Mouse (Mus musculus) adrenal gland, postnatal 4 days (tissue): ENCODE results near the gene Ccdc57. TPM values are rescaled to one million over a fixed set of nuclear protein-coding genes. Genes with fewer than 3 reads are reported as not detected.
"Not testable (repeated sequence)": the region's sequence is repeated elsewhere in the genome, so short reads cannot be mapped to it uniquely, and the experiment has no call there.

ENCODE experiments used
- DNase-seq, 2 experiments: peaks; one replicate each; pipeline ENCODE4 v3.0.0; 2021 to 2022; ENCODE audit warnings: low spot score in 2 of 2, mixed read lengths in 2 of 2
- total RNA-seq, 2 experiments: library from RNA; stranded (reverse); gene quantifications; 2 replicates each; pipeline ENCODE4 v1.2.3; 2021

Ccdc57 gene
- total RNA-seq, 2 experiments from 2014 or later = 14.3 to 14.4 TPM

DNA sequence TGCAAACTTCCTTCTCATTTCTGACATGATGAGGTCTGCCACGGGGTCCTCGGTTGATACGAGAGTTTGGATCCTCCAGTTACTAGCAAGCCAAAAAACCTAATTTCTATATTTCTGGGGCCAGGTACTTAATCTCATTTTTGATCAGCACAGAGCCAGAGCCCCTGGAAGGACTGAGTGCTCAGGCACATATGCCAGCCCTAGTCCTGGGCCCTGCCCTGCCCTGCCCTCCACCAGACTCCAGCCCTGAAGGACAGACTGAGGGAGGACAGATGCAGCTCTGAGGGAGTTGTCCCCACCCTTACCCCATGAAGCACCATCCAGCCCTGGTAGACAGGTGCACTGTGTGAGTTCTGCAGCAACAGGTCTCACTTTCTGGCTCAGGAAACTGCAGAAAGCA, 28.1 kb downstream of the Ccdc57 start:
- DNase-seq = no peak

DNA sequence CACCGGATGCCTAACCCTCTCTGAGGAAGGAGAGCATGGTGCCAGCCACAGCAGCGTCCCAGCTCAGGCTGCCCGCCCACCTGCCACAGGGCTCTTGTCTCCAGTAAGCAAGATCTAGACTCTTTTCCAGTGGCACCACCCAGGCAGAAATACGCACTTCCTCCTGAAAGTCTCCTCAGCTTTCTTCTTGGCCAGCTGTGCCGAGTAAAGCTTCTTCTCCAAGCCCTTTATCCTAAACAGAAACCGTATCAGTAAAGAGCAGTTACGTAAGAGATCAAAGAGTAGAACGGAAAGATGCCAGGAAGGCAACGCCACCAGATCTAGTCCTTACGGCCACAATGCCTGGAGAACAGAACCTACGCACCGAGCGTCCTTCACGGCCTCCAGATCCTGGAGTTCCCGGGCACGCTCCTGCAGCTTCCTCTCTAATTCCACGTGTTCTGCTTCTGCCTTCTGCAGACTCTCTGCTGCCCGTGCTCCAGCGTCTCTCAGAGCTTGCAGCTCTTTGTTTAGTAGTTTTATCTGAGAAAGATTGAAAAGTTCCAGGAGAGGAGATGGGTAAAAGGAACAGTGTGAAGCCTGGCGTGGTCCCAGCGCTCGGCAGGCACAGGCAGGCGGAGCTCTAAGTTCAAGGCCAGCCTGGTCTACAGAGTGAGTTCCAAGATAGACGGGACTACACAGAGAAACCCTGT, 29.4 kb downstream of the Ccdc57 start:
- DNase-seq = no peak

DNA sequence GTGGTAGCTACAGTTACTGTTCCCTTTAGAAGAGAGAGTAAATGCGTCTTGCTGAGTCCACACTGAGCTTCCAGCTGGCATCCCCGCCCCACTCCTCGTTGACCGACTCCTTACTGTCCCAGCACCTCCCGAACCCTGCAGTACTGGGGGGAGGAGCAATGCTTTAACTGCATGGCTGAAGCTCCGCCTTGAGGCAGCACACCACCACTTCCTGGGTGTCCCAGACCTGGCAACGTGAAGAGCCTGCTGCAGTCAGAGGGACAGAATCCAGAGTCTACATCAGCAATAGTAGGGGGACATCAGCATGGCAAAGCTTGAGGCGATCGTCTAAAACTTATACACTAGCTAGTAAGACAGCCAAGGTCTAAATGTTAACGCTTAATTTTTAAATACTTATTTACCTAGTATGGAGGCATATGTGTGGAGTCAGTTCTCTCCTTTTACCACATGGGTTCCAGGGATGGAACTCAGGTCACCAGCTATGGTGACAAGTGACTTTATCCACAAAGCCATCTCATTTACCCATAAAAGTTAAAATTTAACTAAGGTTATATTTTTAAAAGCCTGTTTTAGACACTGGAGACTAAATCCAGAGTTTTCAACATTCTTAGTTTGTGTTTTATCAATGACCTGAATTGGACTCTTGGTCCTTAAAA, 30.1 kb downstream of the Ccdc57 start:
- DNase-seq = no peak

DNA sequence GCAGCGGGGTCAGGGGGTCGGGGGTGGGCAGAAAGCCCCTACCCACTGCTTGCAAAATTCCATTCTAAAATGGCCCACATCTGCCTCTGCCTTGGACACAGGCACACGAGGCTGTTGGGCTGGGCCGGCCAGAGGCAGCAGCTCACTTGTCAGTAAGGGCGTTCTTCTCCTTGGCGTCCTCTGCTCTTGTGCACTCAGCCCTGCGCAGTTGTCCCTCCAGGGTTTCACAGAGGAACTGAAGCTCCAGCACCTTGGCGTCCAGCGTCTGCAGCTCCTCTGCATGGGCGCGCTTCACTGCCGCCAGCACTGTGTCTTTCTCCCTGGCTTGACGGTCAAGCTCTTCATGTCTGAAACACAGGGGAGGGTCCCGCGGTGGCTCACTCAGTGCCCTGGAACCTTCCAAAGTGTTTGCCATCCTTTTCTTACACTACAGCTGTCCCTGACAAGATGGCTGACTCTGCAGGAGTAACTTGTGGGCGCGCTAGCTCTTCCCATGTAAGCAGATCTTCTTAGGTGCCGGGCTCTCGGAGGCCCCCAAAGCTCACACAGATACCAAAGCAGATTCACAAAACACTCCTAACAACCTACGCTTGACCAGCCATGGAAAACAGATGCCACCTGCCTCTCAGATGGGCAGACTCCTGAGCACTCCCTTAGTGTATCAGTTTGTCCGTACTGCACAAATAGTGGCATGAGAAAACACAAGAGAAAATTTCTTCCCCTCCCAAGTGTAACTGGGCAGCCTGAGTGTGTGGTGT, 30.8 kb downstream of the Ccdc57 start:
- no peak for DNase-seq

DNA sequence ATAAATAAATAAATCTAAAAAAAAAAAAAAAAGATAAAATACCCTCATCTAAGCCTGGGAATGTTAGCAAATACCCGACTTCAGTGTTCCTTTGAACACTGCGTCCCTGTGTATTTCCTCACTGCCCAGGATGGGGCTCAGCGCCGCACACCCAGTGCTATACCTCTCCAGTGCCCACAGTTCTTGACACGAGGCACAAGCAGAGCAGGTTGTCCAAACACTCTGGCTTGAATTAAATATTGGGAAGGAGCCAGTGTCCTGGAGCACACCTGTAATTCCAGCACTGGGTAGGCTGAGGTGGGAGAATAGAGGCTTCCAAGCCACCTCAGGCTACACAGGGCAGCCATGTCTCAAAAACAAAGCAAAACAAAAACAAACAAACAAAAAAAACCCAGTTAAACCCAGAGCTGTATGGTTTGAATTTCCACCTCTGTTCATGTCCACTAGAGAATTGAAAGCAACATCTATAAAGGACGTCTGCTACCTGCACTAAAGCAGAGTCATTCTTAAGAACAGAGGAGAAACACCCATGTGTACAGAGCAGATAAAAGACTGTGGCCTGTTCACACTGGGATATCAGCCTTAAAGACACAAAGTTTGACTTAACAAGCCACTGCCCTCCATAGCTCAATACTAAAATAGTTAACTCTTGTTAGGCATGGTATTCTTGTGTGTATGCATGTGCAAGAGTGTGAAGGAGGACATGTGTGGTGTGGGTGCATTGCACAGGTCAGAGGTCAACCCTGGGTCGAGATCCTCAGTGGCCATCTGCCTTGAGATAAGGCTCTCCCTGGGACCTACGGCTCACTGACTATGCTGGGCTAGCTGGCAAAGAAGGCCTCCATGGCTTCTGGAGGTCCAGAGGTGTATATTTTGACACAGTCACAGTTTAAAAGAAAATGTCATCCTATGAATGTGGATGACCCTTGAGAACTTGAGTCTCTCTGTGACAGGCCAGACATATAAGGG, 32.1 kb downstream of the Ccdc57 start:
- DNase-seq = no peak

DNA sequence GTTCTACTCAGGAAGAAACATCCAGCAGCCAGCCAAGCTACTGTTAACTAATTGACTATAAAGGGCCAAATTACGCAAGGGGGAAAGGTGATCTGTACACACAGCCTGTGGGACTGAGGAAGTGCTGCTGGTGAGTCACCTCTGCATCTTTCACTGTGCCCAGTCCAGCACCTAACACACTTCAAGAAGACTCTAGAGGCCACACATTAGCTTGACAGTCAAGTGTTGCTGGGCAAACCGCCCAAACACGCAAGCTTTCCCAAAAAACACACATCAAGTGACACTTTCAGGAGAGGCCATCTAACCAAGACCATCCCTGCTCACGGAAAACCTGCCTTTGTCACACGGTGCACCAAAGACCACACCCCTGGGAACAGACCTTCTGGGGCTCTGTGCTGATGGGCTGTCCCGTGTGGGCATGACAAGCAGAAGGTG, 34.5 kb downstream of the Ccdc57 start:
- no peak for DNase-seq

DNA sequence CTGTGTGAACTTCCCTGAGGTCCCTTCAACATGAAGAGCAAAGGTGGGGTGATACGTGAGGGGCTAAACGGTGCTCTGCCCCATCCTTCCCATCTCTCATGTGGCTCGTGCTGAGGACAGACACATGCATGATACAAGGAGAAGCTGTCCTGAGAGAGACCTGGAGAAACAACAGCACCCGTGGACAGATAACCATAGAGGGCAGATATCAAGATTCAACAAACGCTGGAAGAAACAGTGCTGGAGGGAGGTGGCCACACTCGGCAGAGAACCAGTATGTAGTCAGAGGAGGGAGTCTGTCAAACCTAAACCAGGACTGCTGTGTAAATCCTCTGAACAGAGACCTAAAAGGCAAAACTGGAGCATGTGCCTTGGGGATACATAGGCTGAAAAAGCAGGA, 37.2 kb downstream of the Ccdc57 start:
- no peak for DNase-seq

DNA sequence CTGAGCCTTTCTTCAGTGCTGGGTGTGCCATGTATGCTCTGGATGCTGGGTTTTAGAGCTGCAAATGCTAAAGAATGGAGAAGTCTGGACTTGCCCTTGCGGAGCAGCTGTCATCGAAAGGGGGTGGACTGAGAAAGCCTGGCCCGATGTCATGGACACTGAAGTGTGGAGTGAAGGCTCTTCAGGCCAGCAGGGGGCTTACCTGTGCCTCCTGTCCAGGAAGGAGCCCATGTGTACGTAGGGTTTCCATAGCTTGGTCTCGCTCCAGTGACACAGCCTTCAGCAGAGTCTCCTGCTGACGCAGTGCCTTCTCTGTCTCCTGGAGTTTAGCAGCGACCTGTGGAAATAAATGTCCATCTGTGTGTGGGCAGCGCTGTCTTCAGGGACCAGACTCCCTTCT, 38.3 kb downstream of the Ccdc57 start:
- DNase-seq = no peak

DNA sequence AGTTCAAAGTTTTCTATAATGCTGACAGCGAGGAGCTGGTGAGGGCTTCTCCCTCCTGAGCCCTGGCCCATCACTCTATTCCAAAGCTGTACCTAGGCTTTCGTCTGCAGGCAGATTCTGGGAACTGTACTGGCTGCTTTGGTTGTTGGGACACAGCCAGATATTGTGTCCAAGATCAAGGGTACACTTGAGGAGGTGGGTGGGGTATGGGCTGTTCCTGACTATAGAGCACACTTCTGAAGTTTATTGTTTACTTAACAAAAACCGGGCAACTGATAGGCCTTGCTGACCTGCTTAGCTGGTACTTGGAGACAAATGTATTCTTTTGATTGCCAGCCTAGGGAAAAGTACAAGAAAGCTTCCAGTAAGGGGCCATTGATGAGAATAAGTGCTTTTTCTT, 43.5 kb downstream of the Ccdc57 start:
- DNase-seq = no peak

DNA sequence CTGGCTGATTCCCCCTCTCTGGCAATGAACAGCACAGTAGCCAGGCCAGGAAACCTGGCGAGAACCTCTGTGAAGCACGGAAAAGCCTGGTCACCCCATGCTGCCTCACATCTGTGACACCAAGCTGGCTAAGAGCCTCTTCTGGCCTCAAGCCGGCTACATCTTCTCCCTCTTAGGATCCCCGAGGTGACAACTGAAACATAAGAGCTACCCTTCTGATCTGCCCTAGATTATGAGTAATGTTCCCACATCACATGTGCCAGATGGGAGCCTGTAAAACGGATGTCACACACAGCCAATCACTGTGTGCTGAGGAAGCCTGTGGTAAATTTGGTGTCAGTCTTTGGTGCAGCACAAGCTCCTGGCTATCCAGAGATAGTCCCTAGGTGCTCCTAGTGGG, 44.0 kb downstream of the Ccdc57 start:
- DNase-seq = no peak

DNA sequence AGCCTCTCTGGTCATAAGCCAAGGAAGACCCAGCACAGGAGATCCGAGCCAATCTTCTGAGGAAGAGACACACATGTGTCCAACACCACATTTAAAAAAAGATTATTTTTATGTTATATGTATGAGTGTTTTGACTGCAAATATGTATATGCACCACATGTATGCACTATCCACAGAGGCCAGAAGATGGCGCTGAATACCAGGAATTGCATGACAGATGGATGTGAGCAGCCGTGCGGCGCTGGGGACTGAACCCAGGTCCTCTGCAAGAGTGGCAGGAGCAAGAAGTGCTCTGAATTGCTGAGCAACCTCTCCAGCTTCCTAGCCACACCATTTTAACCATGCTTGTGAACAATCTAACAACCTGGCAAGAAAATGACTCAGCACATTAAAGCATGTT, 45.2 kb downstream of the Ccdc57 start:
- no peak for DNase-seq

DNA sequence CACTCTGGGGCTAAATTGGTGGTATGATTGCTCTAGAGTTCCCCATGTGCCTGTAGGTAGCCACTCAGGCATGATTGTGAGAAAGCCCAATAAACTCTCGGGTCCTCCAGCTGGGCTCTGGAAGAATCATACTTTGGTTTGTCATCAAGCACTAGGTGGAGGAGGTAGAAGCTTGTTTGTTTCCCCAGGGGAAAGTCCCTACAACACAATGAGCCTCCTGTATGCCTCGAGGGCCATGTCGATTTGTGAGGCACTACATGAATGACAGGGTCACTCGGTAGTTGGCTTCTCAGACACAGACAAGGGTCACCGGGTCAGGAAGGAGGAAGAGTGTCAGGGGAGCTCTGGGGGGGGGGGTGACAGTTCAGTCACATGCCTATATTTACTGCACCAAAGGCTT, 46.2 kb downstream of the Ccdc57 start:
- DNase-seq = no peak

DNA sequence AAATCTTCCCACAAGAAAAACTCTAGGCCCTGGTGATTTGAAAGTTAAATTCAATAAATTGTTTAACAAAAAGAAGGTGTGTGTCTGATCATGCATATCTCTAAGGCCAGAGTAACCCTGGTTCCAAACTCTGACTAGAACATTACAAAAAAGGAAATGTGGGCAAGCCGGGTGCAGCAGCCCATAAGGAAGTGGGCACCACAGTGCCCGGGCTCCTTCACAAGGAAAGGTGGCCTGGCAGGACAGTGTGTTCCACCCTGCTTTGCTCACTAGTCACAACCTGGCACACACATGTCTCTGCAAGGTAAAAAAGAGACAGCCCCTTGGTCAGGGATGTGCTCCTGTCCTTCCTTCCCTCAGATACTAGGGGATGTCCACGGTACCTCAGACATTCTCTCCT, 49.1 kb downstream of the Ccdc57 start:
- DNase-seq = no peak

DNA sequence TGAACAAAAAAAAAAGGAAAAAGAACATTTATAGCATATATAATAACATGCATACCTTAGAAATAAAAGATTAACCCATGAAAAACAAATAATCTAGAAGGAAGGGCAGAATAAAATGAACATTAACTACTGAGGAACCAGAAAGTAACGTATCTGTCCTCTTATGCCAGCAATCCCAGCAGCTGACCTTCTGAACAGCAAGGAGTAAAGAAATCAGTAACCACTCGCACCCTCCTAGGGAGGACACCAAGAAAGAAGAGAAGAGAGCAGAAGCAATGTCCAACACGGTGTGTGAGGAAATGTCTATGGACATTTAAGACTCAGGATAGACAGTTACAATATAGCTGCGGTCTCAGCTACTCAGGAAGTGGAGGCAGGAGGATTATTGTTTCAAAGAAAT, 49.7 kb downstream of the Ccdc57 start:
- no peak for DNase-seq

DNA sequence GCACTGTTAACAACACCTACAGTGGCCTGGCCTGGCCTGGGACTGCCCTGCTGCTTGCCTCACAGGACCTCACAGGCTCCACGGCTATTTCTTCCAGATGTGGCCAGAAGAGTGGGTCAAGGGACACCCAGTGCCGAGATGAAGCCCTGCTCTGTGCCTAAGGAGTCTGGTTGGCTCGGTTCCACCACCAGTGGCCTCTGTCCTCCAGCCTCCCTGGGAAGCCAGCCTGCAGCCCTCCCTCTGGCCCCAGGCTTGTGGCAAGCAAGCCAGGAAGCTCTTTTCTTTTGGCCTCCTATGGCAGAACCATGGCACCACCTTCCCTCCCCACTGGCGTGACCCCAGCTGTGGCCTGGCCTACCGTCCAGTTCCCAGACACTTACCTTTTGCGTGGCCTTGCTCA, 59.5 kb downstream of the Ccdc57 start:
- DNase-seq = no peak

DNA sequence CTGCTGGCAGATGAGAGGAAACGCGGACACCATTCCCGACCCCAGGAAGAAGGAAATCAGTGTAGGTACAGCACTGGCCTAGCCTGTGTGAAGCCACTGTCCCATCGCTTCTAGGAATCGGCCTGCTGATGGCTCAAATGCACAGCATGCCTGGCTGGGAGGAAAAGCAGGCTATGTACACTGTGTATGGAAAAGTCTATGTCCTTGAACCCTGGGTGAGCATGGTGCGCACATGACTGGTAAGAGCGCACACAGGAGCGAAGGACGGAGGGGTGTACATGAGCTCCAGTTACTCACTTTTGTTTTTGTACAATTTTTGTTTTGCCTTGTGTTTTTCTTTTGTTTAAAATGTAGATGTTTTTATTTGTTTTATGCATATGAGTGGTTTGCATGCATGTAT, 61.2 kb downstream of the Ccdc57 start:
- no peak for DNase-seq

DNA sequence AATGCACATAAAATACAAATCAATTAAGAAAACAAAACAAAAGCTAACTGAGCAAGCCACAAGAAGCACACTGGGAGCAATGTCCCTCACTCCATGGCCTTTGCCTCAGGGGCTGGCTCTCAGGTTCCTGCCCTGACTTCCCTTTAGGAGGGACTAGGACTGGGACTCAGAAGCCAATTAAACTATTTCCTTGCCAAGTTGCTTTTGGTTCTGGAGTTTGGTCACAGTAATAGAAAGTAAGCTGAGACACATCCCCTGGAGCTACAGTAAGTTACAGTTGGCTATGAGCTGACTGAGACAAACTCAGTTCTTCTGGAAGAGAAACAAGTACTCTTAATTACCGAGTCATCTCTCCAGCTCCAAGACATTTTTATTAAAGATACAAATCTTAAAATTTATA, 66.9 kb downstream of the Ccdc57 start:
- DNase-seq = no peak

DNA sequence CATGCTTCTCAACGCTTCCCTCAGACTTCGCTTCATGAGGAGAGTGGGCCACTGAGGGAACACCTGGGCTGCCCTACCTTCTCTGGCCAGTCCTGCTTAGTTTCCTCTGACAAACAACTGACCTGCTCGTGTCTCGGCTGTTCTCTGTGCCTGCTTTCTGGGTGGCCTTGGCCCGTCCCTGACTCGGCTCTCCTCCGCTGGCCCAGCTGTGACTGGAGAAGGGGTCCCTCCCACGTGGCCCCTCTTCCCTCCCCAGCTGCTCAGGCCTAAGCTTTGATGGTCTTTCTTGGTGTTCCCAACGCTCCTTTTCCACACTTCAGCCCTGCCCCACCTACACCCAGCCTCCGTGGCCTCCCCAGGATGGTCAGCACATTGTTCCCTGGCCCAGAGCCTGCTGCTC, 69.9 kb downstream of the Ccdc57 start:
- no peak for DNase-seq

DNA sequence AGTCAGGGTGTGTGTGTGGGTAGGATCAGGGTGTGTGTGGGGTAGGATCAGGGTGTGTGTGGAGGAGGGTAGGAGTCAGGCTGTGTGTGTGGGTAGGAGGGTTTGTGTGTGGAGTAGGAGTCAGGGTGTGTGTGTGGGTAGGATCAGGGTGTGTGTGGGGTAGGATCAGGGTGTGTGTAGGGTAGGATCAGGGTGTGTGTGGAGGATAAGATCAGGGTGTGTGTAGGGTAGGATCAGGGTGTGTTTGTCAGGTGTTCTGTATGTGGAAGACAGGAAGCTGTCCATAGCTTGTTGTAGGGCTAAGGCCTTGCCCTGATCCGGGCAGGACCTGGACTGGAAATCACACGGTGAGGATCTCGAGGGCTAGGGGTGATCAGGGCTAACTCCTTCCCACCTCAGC, 76.7 kb downstream of the Ccdc57 start:
- not testable (repeated sequence) for DNase-seq

DNA sequence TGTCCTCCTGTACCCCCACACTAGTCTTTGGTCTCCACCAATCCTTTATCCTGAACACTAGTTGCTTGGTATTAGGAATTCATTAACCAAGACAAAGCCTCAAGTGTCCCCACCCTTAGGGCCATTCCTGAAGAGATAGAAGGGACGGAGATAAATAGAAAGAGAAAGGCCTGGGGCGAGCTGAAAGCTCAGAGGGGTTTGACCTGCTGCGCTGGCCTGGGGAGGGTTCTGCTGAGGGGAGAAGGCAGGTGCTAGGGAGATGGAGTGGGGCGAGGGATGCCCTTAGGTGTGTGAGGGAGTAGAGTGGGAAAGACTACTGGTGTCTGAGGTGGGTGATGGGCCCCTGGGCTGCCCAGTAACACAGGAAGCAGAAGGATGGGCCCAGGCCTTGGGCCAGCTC, 78.9 kb downstream of the Ccdc57 start:
- no peak for DNase-seq

DNA sequence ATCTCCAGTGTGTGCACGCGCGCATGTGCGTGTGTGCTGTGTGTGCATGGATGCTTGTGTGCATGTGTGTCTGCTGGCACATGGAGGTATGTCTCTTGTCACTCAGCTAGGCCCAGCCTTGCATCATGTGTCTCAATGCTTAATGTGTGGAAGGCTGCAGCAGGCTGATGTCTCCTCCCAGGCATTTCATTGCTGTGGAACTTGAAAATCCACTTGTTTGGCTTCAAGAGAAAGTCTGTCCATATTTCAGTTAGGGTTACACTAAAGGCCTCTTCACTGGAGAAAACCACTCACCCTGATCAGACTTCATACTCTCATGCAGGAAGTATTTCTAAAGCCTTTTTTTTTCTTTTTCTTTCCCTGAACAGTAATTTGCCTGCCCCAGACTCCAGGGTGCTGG, 79.5 kb downstream of the Ccdc57 start:
- DNase-seq = no peak
